Mouse (Mus musculus): ENCODE data around the gene Lmbrd2.
A peak's percentile ranks its signal among the peaks of the same experiment; 100 is the strongest.
"Not testable (repeated sequence)": the region's sequence is repeated elsewhere in the genome, so short reads cannot be mapped to it uniquely, and the experiment has no call there.

GRCm38 (mm10) chr15:9192685-9193084 lies 52.3 kb downstream of the Lmbrd2 start:
- not testable (repeated sequence) for TF ChIP-seq POLR2A (IDR thresholded peaks at IDR 0.05; ENCODE audit: insufficient read length, low read depth); E2F4 (IDR thresholded peaks at IDR 0.05; ENCODE audit: insufficient read depth); MYOD1 (IDR thresholded peaks at IDR 0.05; ENCODE audit: control insufficient read depth in 1 of 3, insufficient read length in 2 of 3, low read depth in 2 of 3); REST (IDR thresholded peaks at IDR 0.05; ENCODE audit: insufficient read depth, insufficient read length); POLR2AphosphoS2 (IDR thresholded peaks at IDR 0.05; ENCODE audit: insufficient read length, low read depth); TCF12 (IDR thresholded peaks at IDR 0.05; ENCODE audit: insufficient read depth, poor library complexity, severe bottlenecking); MYOG (IDR thresholded peaks at IDR 0.05; ENCODE audit: control insufficient read depth in 1 of 3, insufficient read depth in 1 of 3, insufficient read length in 2 of 3, low read depth in 2 of 3)
- peak; percentile 27 for TF ChIP-seq USF1 (IDR thresholded peaks at IDR 0.05; ENCODE audit: low read depth)
